Mouse (Mus musculus) liver, postnatal 0 days (tissue): Measurements from ENCODE around the gene Rsph3a.

Experiments
- CTCF ChIP-seq: sonication (generic); IDR thresholded peaks from 2 replicates; pipeline ENCODE4 v1.5.1; 2016; ENCODE audit warnings: antibody characterized with exemption, low read depth
- EP300 ChIP-seq: IDR thresholded peaks from 2 replicates; pipeline ENCODE4 v1.6.1; 2016; ENCODE audit warnings: antibody characterized with exemption, low read depth, mild to moderate bottlenecking

GRCm38 (mm10) chr17:7905936-7906685, 39.3 kb upstream of the Rsph3a start:
- TF ChIP-seq EP300 = no peak
- TF ChIP-seq CTCF = no peak
